Mouse (Mus musculus) adrenal gland, adult 2 months (tissue): ENCODE measurements around the gene Syngap1. TPM values are rescaled to one million over a fixed set of nuclear protein-coding genes. Genes with fewer than 3 reads are reported as not detected.
"Not testable (repeated sequence)": the region's sequence is repeated elsewhere in the genome, so short reads cannot be mapped to it uniquely, and the experiment has no call there.

Source experiments
- DNase-seq: peaks from one replicate; pipeline ENCODE4 v3.0.0; 2021
- long read RNA-seq: library from polyadenylated mRNA; stranded (forward); transcript quantifications from one replicate; pipeline ENCODE4 v2.0.0, GENCODE M21; 2021
- polyA plus RNA-seq: library from polyadenylated mRNA; depleted of rRNA; stranded (reverse); fragments of >200 nt; gene quantifications from 2 replicates; pipeline ENCODE4 v1.2.3, GENCODE M21; 2012; rRNA removed
- total RNA-seq, 2 experiments: library from RNA; stranded (reverse); gene quantifications; 2 replicates each; pipeline ENCODE4 v1.2.3; 2021

The Syngap1 gene
- total RNA-seq, result 10 to 100 TPM; 14.3 to 21.8 TPM
- polyA plus RNA-seq, result 51.6 and 56.0 TPM in 2 replicates
- long read RNA-seq, result 0 reads

- DNase-seq, result peak; percentile 49
Measured at GRCm38 (mm10) chr17:26941031-26941789, at the start of gene Syngap1. Syngap1 (plus strand) TSS chr17:26941253.

- DNase-seq, result no peak
Measured at GRCm38 (mm10) chr17:26892635-26893375, 48.2 kb upstream of the Syngap1 start.

DNA sequence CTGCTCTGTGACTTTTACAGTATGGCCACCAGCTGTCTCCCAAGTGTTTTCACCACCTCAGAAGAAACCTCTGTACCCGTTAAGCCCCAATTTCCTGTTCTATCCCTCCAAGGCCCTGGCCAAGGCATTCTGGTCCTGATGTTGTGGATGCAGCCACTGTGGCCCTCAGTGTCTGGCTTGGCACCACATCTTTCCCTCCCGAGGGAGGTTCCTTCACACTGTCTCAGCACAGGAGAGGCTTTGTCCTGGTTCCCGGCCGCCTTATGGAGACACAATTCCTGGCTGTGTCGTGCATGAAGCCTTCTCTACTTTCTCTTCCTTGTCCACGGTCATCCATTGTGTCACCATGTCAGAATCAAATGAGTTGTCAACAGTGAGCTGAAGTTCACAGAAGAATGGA is 47.6 kb upstream of the Syngap1 start:
- no peak for DNase-seq

DNA sequence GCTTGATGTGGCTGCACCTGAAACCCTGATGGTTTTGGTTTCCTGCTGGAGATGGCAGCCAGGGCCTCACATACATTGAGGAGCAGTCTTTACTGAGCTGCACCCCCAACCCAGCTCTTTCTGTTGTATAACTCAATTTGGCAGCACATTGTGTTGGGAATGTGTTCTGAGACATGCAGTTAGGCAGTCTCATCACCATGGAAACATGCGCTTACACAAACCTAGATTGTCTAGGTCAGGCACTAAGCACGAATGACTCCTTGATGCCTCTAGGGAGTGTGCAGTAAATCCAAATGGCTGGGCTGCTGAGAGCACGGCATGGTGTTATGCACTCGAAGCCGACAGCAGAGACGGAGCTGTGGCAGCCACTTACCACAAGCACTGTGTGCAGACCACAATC is 46.7 kb upstream of the Syngap1 start:
- DNase-seq, result no peak

DNA sequence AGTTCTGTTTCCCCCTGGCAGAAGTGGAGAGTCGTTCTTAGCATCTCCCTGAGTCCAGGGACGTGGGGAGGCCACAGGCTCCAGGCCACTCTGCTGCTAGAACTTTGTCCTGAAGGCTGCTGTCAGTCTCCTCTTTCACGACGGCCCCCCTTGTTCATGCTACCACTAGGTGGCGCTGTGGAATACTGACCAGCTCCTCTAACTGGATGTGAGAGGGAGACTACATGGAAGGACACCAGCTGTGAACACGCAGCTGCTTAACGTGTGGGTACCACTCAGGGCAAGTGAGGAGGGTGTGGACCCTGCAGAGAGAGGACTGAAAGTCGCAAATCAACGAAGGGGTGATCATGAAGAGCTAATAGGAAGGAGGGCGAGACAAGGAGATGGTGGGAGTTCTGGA is 45.5 kb upstream of the Syngap1 start:
- peak; percentile 71 for DNase-seq

DNA sequence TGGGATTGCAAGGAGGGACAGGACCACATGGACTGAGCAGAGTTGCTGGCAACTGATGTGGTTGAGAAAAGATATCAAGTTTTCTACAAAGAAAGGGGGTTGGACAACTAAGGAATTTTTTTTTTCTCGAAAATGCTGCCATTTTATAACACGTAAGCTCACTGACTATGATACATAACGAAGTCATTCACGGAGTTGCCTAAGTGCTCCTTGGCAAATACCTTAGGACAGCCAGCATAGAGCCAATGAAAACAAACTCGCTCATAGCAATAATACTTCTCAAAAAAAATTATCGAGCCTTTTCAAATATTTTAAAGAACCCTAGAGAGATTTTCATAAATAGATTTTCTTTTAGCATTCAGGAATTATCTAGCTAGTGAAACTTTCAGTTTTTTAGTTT is 40.1 kb upstream of the Syngap1 start:
- DNase-seq, result no peak

DNA sequence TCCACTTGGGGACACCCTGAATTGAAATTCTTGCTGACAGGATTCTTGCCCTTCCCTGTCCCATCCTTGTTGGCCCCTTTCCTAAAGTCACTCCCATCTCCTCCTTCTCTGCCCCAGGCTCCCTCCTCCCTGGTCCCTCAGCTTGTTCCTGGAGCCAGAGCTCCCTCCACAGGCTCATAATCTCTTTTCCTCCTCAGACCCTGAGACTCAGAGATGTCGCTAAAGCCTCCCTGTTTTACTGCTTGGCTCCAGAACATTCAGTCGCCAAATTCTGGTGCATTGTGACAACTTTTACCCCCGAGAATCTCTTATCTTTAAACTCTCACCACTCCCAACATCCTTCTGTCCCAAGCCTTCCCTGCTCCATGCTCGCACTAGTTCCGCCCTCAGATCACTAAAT is 36.7 kb upstream of the Syngap1 start:
- DNase-seq, result no peak

- DNase-seq, result not testable (repeated sequence)
Measured at GRCm38 (mm10) chr17:26907506-26907905, 33.5 kb upstream of the Syngap1 start.

DNA sequence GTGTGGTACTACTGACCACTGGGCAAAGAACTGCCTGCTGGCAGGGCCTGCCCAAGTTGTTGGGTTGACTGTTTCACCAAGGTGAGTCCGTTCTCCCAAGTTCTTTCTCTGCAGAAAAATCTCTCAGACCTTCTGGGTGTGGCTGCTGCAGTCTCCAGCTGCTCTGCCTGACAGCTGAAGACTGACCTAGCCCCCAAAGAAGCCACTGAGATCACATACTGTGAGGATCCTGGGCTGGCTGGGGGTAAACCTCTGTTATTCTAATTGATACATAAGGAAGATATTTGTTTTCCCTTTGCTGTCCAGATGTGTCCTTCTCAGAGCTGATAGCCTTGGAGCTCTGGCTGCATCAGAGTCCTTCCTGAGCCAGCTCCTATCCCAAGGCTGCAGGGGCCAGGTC is 25.8 kb upstream of the Syngap1 start:
- no peak for DNase-seq

- peak; percentile 99 for DNase-seq
Measured at GRCm38 (mm10) chr17:26916711-26917482, 24.2 kb upstream of the Syngap1 start, which contains the start of gene Kifc5b. Kifc5b (plus strand) TSS chr17:26917091.

GRCm38 (mm10) chr17:26917560-26917959 is 23.5 kb upstream of the Syngap1 start:
- not testable (repeated sequence) for DNase-seq

DNA sequence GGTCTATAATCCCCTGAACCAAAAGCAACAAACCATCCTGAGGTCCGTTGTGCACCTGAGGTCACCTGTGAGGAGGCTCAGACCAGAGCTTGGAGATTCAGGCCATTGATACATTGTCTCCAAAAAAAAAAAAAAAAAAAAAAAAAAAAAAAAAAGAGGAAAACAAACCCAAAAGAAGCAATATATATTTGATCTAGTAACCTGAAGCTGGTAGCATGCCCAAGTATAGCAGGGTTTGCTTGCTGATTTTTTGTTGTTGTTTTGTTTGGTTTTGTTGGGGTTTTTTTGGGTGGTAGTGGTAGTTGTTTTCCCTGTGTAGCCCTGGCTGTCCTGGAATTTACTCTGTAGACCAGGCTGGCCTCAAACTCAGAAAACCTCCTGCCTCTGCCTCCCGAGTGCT is 22.7 kb upstream of the Syngap1 start:
- DNase-seq, result no peak

DNA sequence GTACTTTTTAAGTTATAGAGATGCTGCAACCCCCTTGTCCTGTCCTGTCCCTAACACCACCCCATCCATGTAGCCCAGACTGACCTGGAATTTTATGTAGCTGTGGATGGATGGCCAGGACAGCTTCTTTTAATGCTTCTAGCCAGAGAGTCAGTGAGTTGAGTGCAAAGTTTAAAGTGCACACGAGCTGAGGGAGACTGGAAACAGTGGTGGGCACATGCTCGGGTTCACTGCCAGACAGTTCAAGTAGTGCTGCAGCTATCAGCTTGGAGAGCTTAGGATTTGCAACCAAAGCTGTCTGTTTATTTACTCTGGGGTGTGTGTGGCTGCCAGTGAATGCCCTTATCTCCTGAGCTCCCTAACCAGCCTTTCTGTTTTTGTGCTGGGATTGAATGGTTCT is 21.5 kb upstream of the Syngap1 start:
- DNase-seq, result not testable (repeated sequence)

DNA sequence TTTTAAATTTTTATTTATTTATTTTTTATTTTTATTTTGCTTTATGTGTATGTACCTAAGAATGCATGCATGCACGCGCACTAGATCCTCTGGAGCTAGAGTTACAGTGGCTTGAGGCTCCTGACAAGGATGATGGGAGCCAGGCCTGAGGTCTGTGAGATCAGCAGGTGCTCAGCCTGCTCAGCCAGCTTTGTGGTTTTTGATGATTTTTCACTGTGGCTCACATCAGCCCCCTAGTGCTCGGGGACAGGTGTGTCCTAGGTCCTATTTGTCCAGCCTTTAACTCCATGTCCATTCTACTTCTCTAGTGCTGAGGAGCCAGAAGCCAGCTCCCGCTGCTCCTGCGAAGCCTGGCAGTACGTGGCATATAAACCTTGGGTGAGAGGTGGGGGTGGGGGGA is 18.7 kb upstream of the Syngap1 start:
- DNase-seq, result not testable (repeated sequence)

- DNase-seq, result not testable (repeated sequence)
Measured at GRCm38 (mm10) chr17:26925414-26925813, 15.6 kb upstream of the Syngap1 start.

GRCm38 (mm10) chr17:26931795-26932194 is 9.3 kb upstream of the Syngap1 start:
- DNase-seq, result peak; percentile 61

- peak; percentile 98 for DNase-seq
Measured at GRCm38 (mm10) chr17:26932839-26933398, 8.1 kb upstream of the Syngap1 start, which contains the start of gene Phf1. Phf1 (plus strand) TSS chr17:26933052.

DNA sequence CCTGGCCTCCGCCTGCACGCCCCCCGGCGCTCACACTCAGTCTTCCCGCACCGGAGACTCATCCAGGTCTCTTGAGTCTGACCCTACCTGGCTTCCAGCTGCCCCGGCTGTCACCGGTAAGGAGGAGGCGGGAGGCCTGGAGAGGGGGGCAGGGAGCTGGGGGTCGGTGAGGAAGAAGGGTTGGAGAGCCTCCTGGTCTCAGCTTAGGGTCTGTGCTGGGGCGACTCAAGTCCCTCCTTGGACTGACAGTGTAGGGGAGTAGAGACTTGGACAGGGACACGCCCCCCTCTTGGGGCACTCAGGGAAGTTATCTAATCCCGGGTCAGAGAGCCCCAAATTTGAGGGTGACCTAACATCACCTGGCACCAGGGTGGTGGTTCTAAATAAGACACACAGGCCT is 7.6 kb upstream of the Syngap1 start:
- no peak for DNase-seq

- DNase-seq, result no peak
Measured at GRCm38 (mm10) chr17:26933885-26934827, 6.9 kb upstream of the Syngap1 start.

- DNase-seq, result no peak
Measured at GRCm38 (mm10) chr17:26935027-26935426, 6.0 kb upstream of the Syngap1 start.

- no peak for DNase-seq
Measured at GRCm38 (mm10) chr17:26936453-26936852, 4.6 kb upstream of the Syngap1 start.
